Mouse (Mus musculus) megakaryocyte, embryonic 14.5 days (primary cell): ENCODE results near the gene Spata33.

Source experiments
- FLI1 ChIP-seq: IDR thresholded peaks from 2 replicates; pipeline ENCODE4 v1.6.1; 2012; ENCODE audit warnings: low read length, inconsistent platforms, mixed read lengths
- GATA1 ChIP-seq: IDR thresholded peaks from 3 replicates; pipeline ENCODE4 v1.6.1; 2012; ENCODE audit warnings: mixed read lengths, low read length, inconsistent platforms, borderline replicate concordance

DNA sequence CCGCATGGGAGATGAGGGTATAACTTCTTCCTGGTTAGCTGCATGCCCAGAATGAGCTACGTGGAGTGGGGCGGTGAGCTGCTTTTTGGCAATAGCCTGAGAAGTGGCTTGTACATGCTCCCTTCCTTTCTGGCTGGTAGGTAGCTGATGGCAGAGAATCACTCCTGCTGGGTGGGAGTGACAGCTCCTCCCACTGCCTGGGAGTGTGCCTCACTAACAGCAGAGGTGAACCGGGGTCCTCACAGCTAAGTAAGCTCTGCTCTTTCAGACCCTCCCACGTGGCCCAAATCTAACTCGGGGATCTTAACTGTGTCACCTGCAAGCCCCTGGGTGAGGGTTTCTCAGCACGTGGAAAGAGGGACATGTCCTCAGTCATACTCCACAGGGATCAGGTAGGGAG is 19.9 kb downstream of the Spata33 start:
- no peak for TF ChIP-seq GATA1
- TF ChIP-seq FLI1 = no peak
